Mouse (Mus musculus): ENCODE data around the gene Mrpl47.

DNA sequence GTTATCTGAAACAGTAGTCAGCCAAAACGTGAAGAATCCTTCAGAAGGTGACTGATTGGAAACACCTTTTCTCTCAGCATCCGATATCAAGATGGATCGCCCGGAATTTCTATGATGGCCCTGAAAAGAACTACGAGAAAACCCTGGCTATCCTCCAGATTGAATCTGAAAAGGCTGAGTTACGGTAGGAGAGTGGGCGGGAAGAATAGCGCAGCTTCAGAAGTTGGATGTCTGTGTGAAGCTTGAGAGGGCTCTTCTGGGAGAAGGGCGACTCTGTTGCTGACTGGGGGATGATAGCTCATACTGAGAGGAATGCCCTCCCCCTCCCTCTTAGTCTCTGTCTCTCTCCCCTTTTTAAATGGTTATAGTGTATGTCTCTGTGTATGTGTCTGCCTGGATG, 11.0 kb upstream of the Mrpl47 start:
- no peak for TF ChIP-seq POLR2A (IDR thresholded peaks at IDR 0.05; ENCODE audit: low read depth, low read length)
- TF ChIP-seq CTCF (IDR thresholded peaks at IDR 0.05; ENCODE audit: extremely low read depth, insufficient read length, insufficient replicate concordance, low read depth, low read length), result no peak
